Mouse (Mus musculus) CH12.LX (cell line): ENCODE results near the gene Slc2a5. TPM values are rescaled to one million over a fixed set of nuclear protein-coding genes. Genes with fewer than 3 reads are reported as not detected.

ENCODE experiments used
- DNase-seq: peaks from one replicate; pipeline ENCODE4 v3.0.0-alpha.2; 2013; ENCODE audit errors: extremely low read depth
- H3K27ac ChIP-seq: 2 replicates; pipeline ENCODE4 v1.5.1; 2012; ENCODE audit warnings: low read depth, mild to moderate bottlenecking, control low read depth, moderate library complexity; ENCODE audit not compliant: insufficient read depth
- H3K27me3 ChIP-seq: replicated peaks from 2 replicates; pipeline ENCODE3; 2012; ENCODE audit warnings: inconsistent platforms
- H3K36me3 ChIP-seq, 2 experiments: replicated peaks in 1 of 2; 2 replicates each; pipeline versions ENCODE3 to v1.6.1; 2012; ENCODE audit warnings: inconsistent platforms in 1 of 2, low read length in 1 of 2, mild to moderate bottlenecking in 1 of 2, mixed read lengths in 1 of 2, moderate library complexity in 1 of 2; ENCODE audit not compliant: control insufficient read depth in 1 of 2, insufficient read depth in 1 of 2
- H3K4me1 ChIP-seq, 2 experiments: 2 replicates each; pipeline ENCODE4 v1.6.1; 2012; ENCODE audit warnings: inconsistent platforms in 1 of 2, moderate library complexity in 1 of 2; ENCODE audit not compliant: insufficient read depth in 2 of 2, control insufficient read depth in 1 of 2
- H3K4me2 ChIP-seq: 2 replicates; pipeline ENCODE4 v1.6.1; 2012; ENCODE audit warnings: low read depth, mild to moderate bottlenecking, control low read depth; ENCODE audit not compliant: poor library complexity, insufficient read depth, severe bottlenecking
- H3K4me3 ChIP-seq, 3 experiments: fragments of 150-350 bp in 1 of 3; sonication (generic) in 1 of 3; replicated peaks in 1 of 3; 2 replicates each; pipeline versions ENCODE3 to v1.5.1; 2011 to 2012; ENCODE audit warnings: low read depth in 2 of 3, low read length in 2 of 3, mild to moderate bottlenecking in 2 of 3, moderate library complexity in 2 of 3, control low read depth in 1 of 3, improper control_type of control experiment in 1 of 3, inconsistent platforms in 1 of 3, mixed read lengths in 1 of 3; ENCODE audit not compliant: poor library complexity in 1 of 3
- H3K79me2 ChIP-seq: replicated peaks from 2 replicates; pipeline ENCODE4 v1.6.1; 2012; ENCODE audit warnings: mild to moderate bottlenecking, moderate library complexity; ENCODE audit not compliant: control insufficient read depth, poor library complexity, insufficient read depth, severe bottlenecking; ENCODE audit errors: extremely low read depth
- H3K9ac ChIP-seq: 2 replicates; pipeline ENCODE4 v1.6.1; 2012; ENCODE audit warnings: low read depth, mild to moderate bottlenecking, control low read depth, moderate library complexity; ENCODE audit not compliant: insufficient read depth
- H3K9me3 ChIP-seq: replicated peaks from 2 replicates; pipeline ENCODE3; 2012; ENCODE audit warnings: low read length, inconsistent platforms, mixed read lengths
- BHLHE40 ChIP-seq: IDR thresholded peaks from 2 replicates; pipeline ENCODE4 v1.6.1; 2011; ENCODE audit warnings: mild to moderate bottlenecking, low read depth, low read length, improper control_type of control experiment
- CHD1 ChIP-seq: IDR thresholded peaks from 2 replicates; pipeline ENCODE4 v1.6.1; 2012; ENCODE audit warnings: low read depth, low read length, improper control_type of control experiment, inconsistent platforms
- CHD2 ChIP-seq: IDR thresholded peaks from 2 replicates; pipeline ENCODE4 v1.6.1; 2011; ENCODE audit warnings: low read length, improper control_type of control experiment
- CTCF ChIP-seq, 2 experiments: IDR thresholded peaks in 1 of 2; conservative IDR thresholded peaks in 1 of 2; 2 replicates each; pipeline ENCODE4 v1.5.1; 2011 to 2012; ENCODE audit warnings: low read depth in 2 of 2, low read length in 2 of 2, improper control_type of control experiment in 1 of 2, inconsistent platforms in 1 of 2, mild to moderate bottlenecking in 1 of 2, moderate library complexity in 1 of 2
- EP300 ChIP-seq: IDR thresholded peaks from 2 replicates; pipeline ENCODE4 v1.6.1; 2011; ENCODE audit warnings: low read length, improper control_type of control experiment
- ETS1 ChIP-seq: conservative IDR thresholded peaks from 2 replicates; pipeline ENCODE4 v1.6.1; 2012; ENCODE audit warnings: low read depth, mild to moderate bottlenecking, inconsistent platforms, low read length, improper control_type of control experiment, moderate library complexity
- HCFC1 ChIP-seq: IDR thresholded peaks from 2 replicates; pipeline ENCODE4 v1.6.1; 2012; ENCODE audit warnings: low read depth, mild to moderate bottlenecking, inconsistent platforms, low read length, improper control_type of control experiment
- IRF4 ChIP-seq: IDR thresholded peaks from 2 replicates; pipeline ENCODE4 v1.6.1; 2014; ENCODE audit warnings: low read depth, mild to moderate bottlenecking, inconsistent platforms, low read length, improper control_type of control experiment
- JUN ChIP-seq: IDR thresholded peaks from 2 replicates; pipeline ENCODE4 v1.6.1; 2011; ENCODE audit warnings: low read depth, mild to moderate bottlenecking, low read length, improper control_type of control experiment, moderate library complexity; ENCODE audit not compliant: insufficient read depth
- JUND ChIP-seq: conservative IDR thresholded peaks from 2 replicates; pipeline ENCODE4 v1.6.1; 2011; ENCODE audit warnings: low read depth, low read length, improper control_type of control experiment
- MAFK ChIP-seq: IDR thresholded peaks from 2 replicates; pipeline ENCODE4 v1.6.1; 2011; ENCODE audit warnings: low read length, improper control_type of control experiment; ENCODE audit not compliant: insufficient replicate concordance
- MAZ ChIP-seq: IDR thresholded peaks from 2 replicates; pipeline ENCODE4 v1.6.1; 2012; ENCODE audit warnings: low read depth, mild to moderate bottlenecking, inconsistent platforms, low read length, improper control_type of control experiment, moderate library complexity
- MEF2A ChIP-seq: IDR thresholded peaks from 2 replicates; pipeline ENCODE4 v1.6.1; 2014; ENCODE audit warnings: low read depth, mild to moderate bottlenecking, inconsistent platforms, low read length, improper control_type of control experiment, borderline replicate concordance
- MXI1 ChIP-seq: IDR thresholded peaks from 2 replicates; pipeline ENCODE4 v1.6.1; 2011; ENCODE audit warnings: mild to moderate bottlenecking, low read depth, low read length, improper control_type of control experiment
- NELFE ChIP-seq: IDR thresholded peaks from 2 replicates; pipeline ENCODE4 v1.6.1; 2011; ENCODE audit warnings: low read depth, low read length, improper control_type of control experiment
- PAX5 ChIP-seq: IDR thresholded peaks from 2 replicates; pipeline ENCODE4 v1.6.1; 2012; ENCODE audit warnings: low read length, inconsistent platforms, mixed read lengths
- POLR2A ChIP-seq: IDR thresholded peaks from 2 replicates; pipeline ENCODE4 v1.6.1; 2011; ENCODE audit warnings: low read depth, mild to moderate bottlenecking, improper control_type of control experiment, low read length
- POLR2AphosphoS2 ChIP-seq: IDR thresholded peaks from 2 replicates; pipeline ENCODE4 v1.6.1; 2011; ENCODE audit warnings: low read depth, low read length, improper control_type of control experiment
- RCOR1 ChIP-seq: conservative IDR thresholded peaks from 2 replicates; pipeline ENCODE4 v1.6.1; 2012; ENCODE audit warnings: low read depth, mild to moderate bottlenecking, inconsistent platforms, low read length, improper control_type of control experiment
- SMC3 ChIP-seq: IDR thresholded peaks from 2 replicates; pipeline ENCODE4 v1.6.1; 2011; ENCODE audit warnings: low read depth, low read length, improper control_type of control experiment
- UBTF ChIP-seq: IDR thresholded peaks from 2 replicates; pipeline ENCODE4 v1.6.1; 2012; ENCODE audit warnings: low read depth, mild to moderate bottlenecking, inconsistent platforms, low read length, improper control_type of control experiment, moderate library complexity
- ZKSCAN1 ChIP-seq: IDR thresholded peaks from 2 replicates; pipeline ENCODE4 v1.6.1; 2012; ENCODE audit warnings: low read depth, inconsistent platforms, low read length, improper control_type of control experiment, borderline replicate concordance
- ZMIZ1 ChIP-seq: IDR thresholded peaks from 2 replicates; pipeline ENCODE4 v1.6.1; 2012; ENCODE audit warnings: low read depth, mild to moderate bottlenecking, inconsistent platforms, low read length, improper control_type of control experiment
- ZNF384 ChIP-seq: IDR thresholded peaks from 2 replicates; pipeline ENCODE4 v1.6.1; 2012; ENCODE audit warnings: low read depth, low read length, improper control_type of control experiment, inconsistent platforms
- dilution Hi-C: fragments of 300-500 bp; cut with MboI; formaldehyde crosslinking; loops from 2 replicates; pipeline ENCODE4 v1.14.3; 2020; ENCODE audit warnings: low sequenced_read_pairs; ENCODE audit not compliant: extremely low pct_unique_long_range_greater_than_20kb, extremely low pct_ligation_motif_present
- in situ Hi-C: fragments of 300-500 bp; cut with MboI; formaldehyde crosslinking; loops from 3 replicates; pipeline ENCODE4 v1.14.3; 2019; ENCODE audit warnings: low sequenced_read_pairs, low pct_ligation_motif_present, low pct_unique_long_range_greater_than_20kb, mixed read lengths
- polyA plus RNA-seq: library from polyadenylated mRNA; unstranded; fragments of >175 nt; gene quantifications from 2 replicates; pipeline ENCODE4 v1.2.1, GENCODE M21; 2012; ENCODE audit warnings: low read depth; ENCODE audit not compliant: insufficient read length
- total RNA-seq, 2 experiments: library from RNA; depleted of rRNA; stranded (reverse); fragments of 300-350 nt in 1 of 2; fragments of >200 nt in 1 of 2; gene quantifications; 2 replicates each; pipeline ENCODE4 v1.2.3; 2012 to 2014

The Slc2a5 gene
- total and polyA plus RNA-seq, 3 experiments: 0.81 to 1.5 (median 1.4) TPM

DNA sequence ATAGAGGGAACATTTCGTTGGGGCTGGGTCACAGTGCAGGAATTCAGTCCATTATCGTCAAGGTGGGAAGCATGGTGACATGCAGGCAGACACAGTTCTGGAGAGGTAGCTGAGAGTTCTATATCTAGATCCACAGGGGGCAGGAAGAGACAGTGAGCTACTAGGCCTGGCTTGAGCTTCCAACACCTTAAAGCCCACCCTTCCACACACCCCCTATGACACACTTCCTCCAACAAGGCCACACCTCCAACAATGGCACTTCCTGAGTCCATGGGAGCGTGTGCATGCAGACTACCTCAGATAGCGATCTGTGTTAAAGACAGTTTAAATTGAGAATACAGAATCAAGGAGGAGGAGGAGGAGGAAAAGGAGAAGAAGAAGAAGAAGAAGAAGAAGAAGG lies 36.6 kb downstream of the Slc2a5 start:
- no peak for TF ChIP-seq MXI1
- no peak for TF ChIP-seq HCFC1
- TF ChIP-seq IRF4: no peak
- TF ChIP-seq UBTF: no peak
- no peak for TF ChIP-seq MAFK
- no peak for TF ChIP-seq ZMIZ1
- no peak for TF ChIP-seq SMC3
- TF ChIP-seq JUND: no peak
- TF ChIP-seq CTCF (conservative IDR thresholded peaks at IDR 0.05 in 1 of 2, IDR thresholded peaks at IDR 0.05 in 1 of 2; ENCODE audit: low read depth in 2 of 2, low read length in 2 of 2): no peak
- no peak for TF ChIP-seq BHLHE40
- no peak for TF ChIP-seq EP300
- TF ChIP-seq NELFE: no peak
- no peak for TF ChIP-seq MAZ
- TF ChIP-seq POLR2AphosphoS2: no peak
- TF ChIP-seq ZNF384: no peak
- no peak for TF ChIP-seq PAX5
- TF ChIP-seq CHD2: no peak
- TF ChIP-seq ZKSCAN1: no peak

DNA sequence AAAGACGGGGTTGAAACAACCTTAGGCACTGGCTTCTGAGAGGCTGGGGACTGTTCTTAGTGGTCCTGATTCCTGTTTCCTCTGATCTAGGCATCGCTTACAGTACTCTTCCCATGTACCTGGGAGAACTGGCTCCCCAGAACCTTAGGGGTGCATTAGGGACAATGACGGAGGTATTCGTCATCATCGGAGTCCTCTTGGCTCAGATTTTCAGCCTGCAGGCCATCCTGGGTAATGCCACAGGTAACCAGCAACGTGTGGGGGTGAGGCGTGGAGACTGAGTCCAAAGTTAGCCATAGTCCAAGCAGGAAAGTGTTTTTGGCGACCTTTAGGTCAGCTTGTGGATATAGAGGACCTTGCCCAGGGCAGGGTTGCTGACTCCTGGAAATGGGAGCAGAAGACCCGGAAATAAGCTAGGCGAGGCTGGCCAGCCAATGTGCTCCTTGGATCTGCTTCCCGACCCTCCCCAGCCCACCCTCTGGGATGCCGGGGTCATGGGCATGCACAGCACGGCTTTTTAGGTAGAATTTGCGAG lies 38.3 kb downstream of the Slc2a5 start:
- in situ Hi-C loops: no loop called here
- no peak overlapping the region for H3K4me3 ChIP-seq
- no peak for TF ChIP-seq JUN
- TF ChIP-seq NELFE: no peak
- no peak for TF ChIP-seq ETS1
- TF ChIP-seq RCOR1: no peak
- no peak for TF ChIP-seq MEF2A
- TF ChIP-seq SMC3: no peak
- no peak for TF ChIP-seq MXI1
- no peak for TF ChIP-seq POLR2A
- TF ChIP-seq POLR2AphosphoS2: no peak
- no peak for TF ChIP-seq CHD2
- no peak for TF ChIP-seq CHD1
- no peak for TF ChIP-seq UBTF
- TF ChIP-seq MAFK: no peak
- H3K9ac ChIP-seq: no peak overlapping the region
- dilution Hi-C loops: no loop called here
- H3K79me2 ChIP-seq: no peaks in the 10 kb centered on the region
- no peak for DNase-seq
- no peaks in the 10 kb centered on the region for H3K27me3 ChIP-seq
- no peaks in the 10 kb centered on the region for H3K9me3 ChIP-seq
- H3K4me1 ChIP-seq: peaks cover 0 to 14% of the 10 kb centered on the region in 2 experiments; a peak in 2 of 4 replicates
- no peak overlapping the region for H3K4me2 ChIP-seq
- H3K27ac ChIP-seq: no peak overlapping the region
- no peaks in the 10 kb centered on the region for H3K36me3 ChIP-seq

More for the DNA sequence above, 36.6 kb downstream of the Slc2a5 start:
- Histone ChIP-seq H3K27ac (no peak overlapping the region), H3K4me3 (no peak overlapping the region), H3K9me3 (peaks cover 2% of the 10 kb centered on the region), H3K9ac (no peak overlapping the region), H3K4me2 (no peak overlapping the region), H3K27me3 (no peaks in the 10 kb centered on the region), H3K79me2 (no peaks in the 10 kb centered on the region), H3K4me1 (peaks cover 0 to 24% of the 10 kb centered on the region in 2 experiments; a peak in 2 of 4 replicates), H3K36me3 (no peaks in the 10 kb centered on the region)
- no peak for DNase-seq
- in situ Hi-C loops (no loop called here), dilution Hi-C loops (no loop called here)
